Mouse (Mus musculus): Measurements from ENCODE around the gene Prdm16.

The Prdm16 gene

DNA sequence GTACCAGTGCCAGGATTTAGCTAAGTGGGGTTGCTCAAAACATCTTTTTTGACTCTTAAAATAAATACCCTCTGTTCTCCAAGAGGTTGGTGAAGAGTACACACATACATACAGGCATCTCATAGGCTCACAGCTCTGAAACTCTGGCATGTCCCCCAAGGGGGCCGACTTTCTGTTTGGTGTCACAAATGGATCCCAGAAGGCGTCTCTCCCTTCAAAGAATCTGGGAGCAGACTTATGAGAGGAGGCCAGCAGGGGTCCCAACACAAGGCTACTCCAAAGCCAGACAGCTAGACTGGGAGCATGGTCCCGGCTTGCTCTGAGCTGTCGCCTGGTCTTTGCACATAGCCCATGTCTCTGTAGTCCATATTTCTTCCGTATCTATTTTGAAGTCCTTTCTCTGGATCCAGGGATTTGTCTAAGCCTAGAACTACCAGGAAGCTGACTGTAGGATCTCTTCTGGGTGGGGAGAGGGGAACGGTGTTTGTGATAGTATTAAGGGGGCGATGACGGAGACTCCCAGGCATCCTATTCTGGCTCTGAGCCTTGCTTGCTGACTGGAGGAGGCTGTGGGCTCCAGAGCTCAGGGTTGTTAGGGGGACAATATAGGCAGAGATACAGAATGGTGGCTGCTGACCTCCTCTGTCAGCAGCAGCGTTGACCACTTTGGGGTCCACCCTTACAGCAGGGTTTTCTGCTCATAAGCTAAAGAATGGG is 156.0 kb downstream of the Prdm16 start:
- DNase-seq (ENCODE audit: low read depth, low spot score): no peak

- DNase-seq (ENCODE audit: low read depth, low spot score): no peak
These were observed 156.5 kb downstream of the Prdm16 start for GRCm38 (mm10) chr4:154480143-154480542.

- DNase-seq (ENCODE audit: low read depth, low spot score): no peak
These were observed 157.6 kb downstream of the Prdm16 start for GRCm38 (mm10) chr4:154478933-154479613.

GRCm38 (mm10) chr4:154473571-154474307 is 162.9 kb downstream of the Prdm16 start:
- no peak for DNase-seq (ENCODE audit: low read depth, low spot score)

DNA sequence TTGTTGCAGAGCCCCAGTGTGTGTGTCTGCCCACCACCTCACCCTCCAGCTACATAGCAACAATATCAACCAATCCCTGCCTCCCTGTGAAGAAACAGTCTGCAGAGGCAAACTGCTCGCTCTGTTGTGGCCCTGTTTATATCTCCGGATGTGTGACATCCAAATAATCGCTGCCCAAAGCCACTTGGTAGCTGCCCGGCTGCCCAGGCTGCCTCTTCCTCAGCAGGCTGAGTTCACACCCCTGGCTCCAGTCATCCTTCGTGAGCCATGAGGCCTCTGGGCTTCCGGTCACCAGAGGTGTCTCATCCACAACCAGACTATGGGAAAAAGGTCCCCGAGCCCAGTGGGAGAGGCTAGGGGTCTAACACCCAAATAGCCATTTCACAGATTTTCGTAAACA is 164.1 kb downstream of the Prdm16 start:
- DNase-seq (ENCODE audit: low read depth, low spot score): no peak

- DNase-seq (ENCODE audit: low read depth, low spot score): peak; percentile 44
These were observed 165.1 kb downstream of the Prdm16 start for GRCm38 (mm10) chr4:154471447-154472101.

GRCm38 (mm10) chr4:154466305-154466704 is 170.4 kb downstream of the Prdm16 start:
- peak; percentile 45 for DNase-seq (ENCODE audit: low read depth, low spot score)

- no peak for DNase-seq (ENCODE audit: low read depth, low spot score)
These were observed 171.6 kb downstream of the Prdm16 start for GRCm38 (mm10) chr4:154465123-154465522.

DNA sequence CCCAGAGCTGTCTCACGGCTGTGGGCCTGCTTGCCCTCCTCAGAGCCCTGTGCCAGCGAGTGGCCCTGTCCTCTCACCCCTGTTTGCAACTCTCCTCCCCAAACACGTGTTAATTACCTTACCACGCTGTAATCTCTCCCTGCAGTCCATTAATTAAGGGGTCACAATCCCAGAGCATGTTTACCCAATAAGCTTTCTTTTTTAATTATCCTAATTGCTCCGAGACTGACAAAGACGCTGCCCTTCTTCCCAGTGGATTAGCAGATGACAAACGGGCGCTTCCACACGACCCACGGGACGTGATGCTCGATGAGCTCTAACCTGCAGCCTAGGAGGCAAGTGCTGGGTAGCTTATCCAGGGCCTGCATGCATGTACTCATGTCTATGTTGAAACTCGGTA is 176.7 kb downstream of the Prdm16 start:
- DNase-seq (ENCODE audit: low read depth, low spot score): no peak

GRCm38 (mm10) chr4:154457756-154458155 is 178.9 kb downstream of the Prdm16 start:
- DNase-seq (ENCODE audit: low read depth, low spot score): no peak

DNA sequence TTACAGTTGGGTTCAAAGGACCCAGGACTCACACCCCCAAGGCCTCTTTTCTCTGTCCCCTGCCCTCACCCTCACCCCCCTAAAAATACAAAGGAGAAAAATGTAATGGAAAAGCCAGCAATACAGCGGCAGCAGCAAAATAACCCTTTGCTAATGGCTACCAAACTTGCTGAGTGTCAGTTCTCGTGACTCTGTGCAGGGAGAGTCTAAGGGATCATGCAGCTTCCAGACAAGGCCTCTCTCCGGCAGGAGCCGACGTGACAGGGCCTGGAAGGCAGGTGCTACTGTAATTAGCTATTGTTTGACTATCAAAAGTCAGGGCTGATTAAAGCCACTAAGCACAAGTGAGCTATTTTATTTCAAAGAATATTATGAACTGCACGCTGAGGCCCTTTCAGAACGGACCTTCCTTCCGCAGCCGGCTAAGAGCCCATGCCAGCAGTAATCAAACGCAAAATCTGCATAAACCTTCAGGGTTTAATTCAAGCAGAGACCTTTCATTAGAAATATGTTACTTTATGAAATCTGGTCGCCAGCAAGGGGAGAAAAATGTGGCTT is 180.3 kb downstream of the Prdm16 start:
- DNase-seq (ENCODE audit: low read depth, low spot score): no peak

GRCm38 (mm10) chr4:154450441-154450840 is 186.2 kb downstream of the Prdm16 start:
- no peak for DNase-seq (ENCODE audit: low read depth, low spot score)

DNA sequence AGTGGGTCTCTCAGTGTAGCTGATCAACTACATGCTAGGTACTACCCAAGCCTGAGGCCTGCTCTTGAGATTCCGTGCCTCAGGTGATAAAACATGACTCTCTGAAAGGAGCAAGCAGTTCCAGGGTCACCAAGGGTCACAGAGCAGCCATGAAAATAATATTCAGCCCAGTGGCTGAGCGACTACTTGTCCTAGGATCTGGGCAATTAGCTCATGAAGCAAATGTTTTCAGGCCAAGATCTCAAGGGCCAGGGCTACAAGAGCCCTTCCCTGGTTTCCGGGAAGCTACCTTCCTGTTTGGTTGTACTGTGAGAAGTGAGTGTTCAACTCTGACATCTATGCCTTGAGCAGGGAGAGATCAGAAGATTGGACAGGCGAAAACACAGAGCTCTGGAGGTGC is 186.6 kb downstream of the Prdm16 start:
- no peak for DNase-seq (ENCODE audit: low read depth, low spot score)

- peak; percentile 26 for DNase-seq (ENCODE audit: low read depth, low spot score)
These were observed 187.3 kb downstream of the Prdm16 start for GRCm38 (mm10) chr4:154449343-154449742.

DNA sequence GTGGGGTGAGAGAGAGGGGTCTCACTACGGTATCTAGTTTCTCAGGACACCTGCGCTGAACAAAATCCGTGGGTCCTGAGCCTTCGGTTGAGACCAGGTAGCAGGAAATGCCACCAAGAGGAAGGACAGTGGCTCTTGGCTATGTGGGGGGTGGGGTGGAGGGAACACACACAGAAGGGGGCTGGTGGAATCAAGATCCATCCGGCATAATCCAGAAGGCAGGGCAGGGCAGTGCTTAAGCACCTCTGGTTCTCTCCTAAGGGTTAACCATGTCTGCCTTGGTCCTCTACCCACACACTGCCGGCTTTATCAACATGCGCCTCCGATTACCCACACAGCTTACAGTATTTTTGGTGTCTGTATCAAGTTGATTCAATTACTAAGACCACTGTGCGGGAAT is 191.0 kb downstream of the Prdm16 start:
- DNase-seq (ENCODE audit: low read depth, low spot score): no peak

GRCm38 (mm10) chr4:154442645-154443304 is 193.9 kb downstream of the Prdm16 start:
- no peak for DNase-seq (ENCODE audit: low read depth, low spot score)

GRCm38 (mm10) chr4:154439455-154440052 is 197.1 kb downstream of the Prdm16 start:
- no peak for DNase-seq (ENCODE audit: low read depth, low spot score)

DNA sequence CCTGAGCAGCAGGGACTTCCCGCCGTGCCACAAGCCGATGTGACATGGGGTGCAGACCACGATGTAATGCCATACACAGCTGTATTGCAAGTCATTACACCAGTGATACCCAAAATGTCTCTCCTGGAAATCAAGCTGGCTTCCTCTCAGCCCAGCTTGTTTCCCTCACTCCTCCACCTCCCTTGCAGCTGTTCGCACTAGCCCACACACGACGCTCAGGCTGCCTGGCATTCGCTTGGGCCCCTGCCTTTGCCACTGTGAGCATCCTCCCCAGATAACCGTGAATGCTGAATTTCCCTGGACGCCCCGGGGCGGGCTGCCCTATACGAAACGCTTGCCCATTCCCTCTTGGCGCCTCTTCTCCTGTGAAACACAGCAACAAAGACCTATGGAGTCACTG is 198.1 kb downstream of the Prdm16 start:
- no peak for DNase-seq (ENCODE audit: low read depth, low spot score)

- no peak for DNase-seq (ENCODE audit: low read depth, low spot score)
These were observed 206.9 kb downstream of the Prdm16 start for GRCm38 (mm10) chr4:154429770-154430169.

GRCm38 (mm10) chr4:154426901-154427300 is 209.8 kb downstream of the Prdm16 start:
- DNase-seq (ENCODE audit: low read depth, low spot score): no peak

DNA sequence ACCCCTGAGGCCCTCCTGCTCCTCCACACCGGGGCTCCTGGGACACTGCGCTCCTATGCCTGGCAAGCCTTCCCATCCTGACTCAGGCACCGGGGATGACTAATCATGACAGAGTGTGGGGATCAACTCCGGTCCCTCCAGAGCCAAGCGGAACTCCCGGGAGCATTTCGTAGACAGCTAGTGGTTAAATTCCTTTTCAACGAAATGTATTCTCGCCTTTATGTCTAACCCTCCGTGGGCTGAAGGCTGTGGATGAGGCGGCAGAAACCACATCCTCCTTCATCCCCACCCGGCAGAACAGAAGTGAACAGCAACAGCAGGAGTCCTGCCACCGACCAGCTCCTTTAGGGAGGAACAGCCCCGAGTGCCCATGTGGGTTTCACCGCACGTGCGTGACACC is 211.4 kb downstream of the Prdm16 start:
- DNase-seq (ENCODE audit: low read depth, low spot score): no peak

Measured in embryo, embryonic 11.5 days (tissue).